Mouse (Mus musculus) embryo, embryonic 11.5 days (tissue): ENCODE data around the gene Rfx2.
A peak's percentile ranks its signal among the peaks of the same experiment; 100 is the strongest.

Experiments
- DNase-seq: peaks from one replicate; pipeline ENCODE4 v3.0.0-alpha.2; 2012; ENCODE audit warnings: low read depth, low spot score

The Rfx2 gene

GRCm38 (mm10) chr17:56780291-56780978, 50.4 kb downstream of the Rfx2 start:
- no peak for DNase-seq

- no peak for DNase-seq
These were observed 51.9 kb downstream of the Rfx2 start for GRCm38 (mm10) chr17:56778779-56779362.

GRCm38 (mm10) chr17:56777568-56777967, 53.2 kb downstream of the Rfx2 start:
- DNase-seq: no peak

- DNase-seq: no peak
These were observed 60.9 kb downstream of the Rfx2 start, which contains the start of gene Prr22 for GRCm38 (mm10) chr17:56769950-56770349. Gene Prr22, plus strand, starts transcription at chr17:56770250.

GRCm38 (mm10) chr17:56768941-56769340, 61.9 kb downstream of the Rfx2 start:
- DNase-seq: no peak

- DNase-seq: no peak
These were observed 63.2 kb downstream of the Rfx2 start for GRCm38 (mm10) chr17:56767531-56768135.

- DNase-seq: no peak
These were observed 64.0 kb downstream of the Rfx2 start for GRCm38 (mm10) chr17:56766631-56767405.

- DNase-seq: no peak
These were observed 65.4 kb downstream of the Rfx2 start for GRCm38 (mm10) chr17:56765431-56765830.

- DNase-seq: peak; percentile 82
These were observed 66.1 kb downstream of the Rfx2 start, which contains the start of gene Dus3l for GRCm38 (mm10) chr17:56764474-56765354. Gene Dus3l, plus strand, starts transcription at chr17:56764757.

- no peak for DNase-seq
These were observed 67.0 kb downstream of the Rfx2 start for GRCm38 (mm10) chr17:56763741-56764250.

- no peak for DNase-seq
These were observed 67.8 kb downstream of the Rfx2 start for GRCm38 (mm10) chr17:56762769-56763731.

GRCm38 (mm10) chr17:56761991-56762410, 68.8 kb downstream of the Rfx2 start:
- peak; percentile 85 for DNase-seq

GRCm38 (mm10) chr17:56761077-56761476, 69.7 kb downstream of the Rfx2 start:
- no peak for DNase-seq

GRCm38 (mm10) chr17:56759261-56759660, 71.6 kb downstream of the Rfx2 start:
- DNase-seq: no peak

GRCm38 (mm10) chr17:56758132-56758531, 72.7 kb downstream of the Rfx2 start:
- no peak for DNase-seq

- no peak for DNase-seq
These were observed 73.2 kb downstream of the Rfx2 start, which contains the start of gene Nrtn for GRCm38 (mm10) chr17:56757416-56758123. Gene Nrtn, minus strand, starts transcription at chr17:56757530.

GRCm38 (mm10) chr17:56756703-56757399, 74.0 kb downstream of the Rfx2 start:
- DNase-seq: no peak
